Mouse (Mus musculus) inflammation-experienced regulatory T-cells (primary cell): Measurements from ENCODE around the gene Lrrc75a. TPM values are rescaled to one million over a fixed set of nuclear protein-coding genes. Genes with fewer than 3 reads are reported as not detected.

Experiments
- polyA plus RNA-seq, 2 experiments: library from polyadenylated mRNA; unstranded; fragments of 100-300 nt; shearing (Covaris generic); gene quantifications; one replicate each; pipeline ENCODE4 v1.2.1; 2017

Lrrc75a gene
- polyA plus RNA-seq = 1 to 10 TPM; 3.0 to 6.0 TPM

GRCm38 (mm10) chr11:62647661-62648590 is at the start of gene Lrrc75a:
Lrrc75a (minus strand) TSS chr11:62648523.

GRCm38 (mm10) chr11:62648591-62649391 is 468 bp upstream of the Lrrc75a start, which contains the start of gene Mmgt2:
Mmgt2 (plus strand) TSS chr11:62648664.

DNA sequence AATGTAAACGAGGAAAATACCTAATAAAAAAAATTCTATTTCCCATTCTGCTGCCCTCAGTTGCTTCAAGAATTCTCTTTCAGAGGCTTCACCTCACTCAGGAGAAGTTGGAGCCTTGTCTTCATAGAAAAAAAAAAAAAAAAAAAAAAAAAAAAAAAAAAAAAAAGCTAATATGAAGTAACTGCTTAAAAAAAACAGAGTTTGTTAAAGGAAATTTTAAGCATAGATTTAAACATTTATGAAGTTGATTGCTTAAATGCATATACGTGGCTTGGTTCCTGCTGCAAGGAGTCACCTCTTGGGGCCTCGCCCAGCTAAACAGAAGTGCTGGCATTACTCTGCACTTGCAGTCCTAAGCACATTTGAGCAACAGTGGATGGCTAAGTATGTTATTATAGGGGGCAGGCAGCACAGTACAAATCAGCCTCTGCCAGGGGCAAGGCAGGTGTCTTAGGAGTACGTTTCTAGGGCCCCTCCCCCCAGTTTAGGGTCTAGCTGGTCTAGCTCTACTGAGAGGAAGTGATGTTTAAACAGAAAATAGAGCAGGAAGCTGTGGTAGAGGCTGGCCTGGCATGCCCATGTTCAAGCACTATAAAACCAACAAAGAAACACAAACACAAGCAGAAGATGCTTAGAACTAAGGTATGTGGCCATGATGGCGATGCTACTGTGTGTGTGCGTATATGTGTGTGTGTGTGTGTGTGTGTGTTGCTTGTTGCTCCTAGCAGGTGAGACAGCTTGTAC is 74.2 kb downstream of the Lrrc75a start, which contains the start of gene Trpv2:
TSS of gene Trpv2 (plus strand) at position 528 of the 744 bp plus-strand sequence.

Other genes with a start within 250 kb of the Lrrc75a start
- gene Pigl, start 190.1 kb downstream of the Lrrc75a start, polyA plus RNA-seq = 10 to 100 TPM in 1 of 2 experiments, 1 to 10 TPM in 1; 10.0 to 12.2 TPM
- gene Ncor1, start 190.0 kb downstream of the Lrrc75a start, polyA plus RNA-seq = 100 to 1,000 TPM; 385 to 398 TPM
- gene Cenpv, start 109.3 kb downstream of the Lrrc75a start, polyA plus RNA-seq = 1 to 10 TPM; 4.3 to 6.5 TPM
- 1,000 to 10,000 TPM; 2,634 to 2,908 TPM for gene Ubb, start 97.4 kb downstream of the Lrrc75a start, polyA plus RNA-seq
- 100 to 1,000 TPM in 1 of 2 experiments, 10 to 100 TPM in 1; 97.7 to 131 TPM for gene Trpv2, start 74.0 kb downstream of the Lrrc75a start, polyA plus RNA-seq
- 10 to 100 TPM; 41.8 to 45.4 TPM for gene Mmgt2, start 141 bp upstream of the Lrrc75a start, polyA plus RNA-seq
- gene Zfp287, start 83.4 kb upstream of the Lrrc75a start, polyA plus RNA-seq = 10 to 100 TPM; 29.7 to 40.9 TPM
- gene Gm10428, start 104.6 kb upstream of the Lrrc75a start, polyA plus RNA-seq = not detected
- gene Zfp286, start 140.9 kb upstream of the Lrrc75a start, polyA plus RNA-seq = 1 to 10 TPM; 3.0 to 4.4 TPM
- gene Trim16, start 171.7 kb upstream of the Lrrc75a start, polyA plus RNA-seq = 1 to 10 TPM; 4.8 to 7.7 TPM
- gene Fbxw10, start 198.5 kb upstream of the Lrrc75a start, polyA plus RNA-seq = 1 to 10 TPM; 2.1 to 4.3 TPM
- 10 to 100 TPM; 50.0 to 51.1 TPM for gene Tvp23b, start 230.9 kb upstream of the Lrrc75a start, polyA plus RNA-seq